Mouse (Mus musculus): ENCODE measurements around the gene Wdr93. TPM values are rescaled to one million over a fixed set of nuclear protein-coding genes. Genes with fewer than 3 reads are reported as not detected.

The Wdr93 gene
- polyA plus RNA-seq, 1 experiment from 2014 or later = 0.33 TPM

GRCm38 (mm10) chr7:79761124-79761876, 18.3 kb downstream of the Wdr93 start:
- no peak overlapping the region for H3K27ac ChIP-seq (ENCODE audit: low read length)
- H3K27me3 ChIP-seq (ENCODE audit: control insufficient read depth, insufficient read depth, low read depth, low read length) = no peaks in the 10 kb centered on the region
- no peaks in the 10 kb centered on the region for H3K9me3 ChIP-seq (replicated peaks; ENCODE audit: control insufficient read depth, low read length, poor library complexity, severe bottlenecking)
- H3K36me3 ChIP-seq (ENCODE audit: control insufficient read depth, insufficient read depth, low read length) = no peaks in the 10 kb centered on the region
- no peak overlapping the region for H3K4me2 ChIP-seq (ENCODE audit: low read length)
- ATAC-seq = no peak
- 82% methylated on average over 5 of the region's 5 CpGs for WGBS
- H3K4me1 ChIP-seq (ENCODE audit: control insufficient read depth, insufficient read depth, low read length) = no peaks in the 10 kb centered on the region
- no peak overlapping the region for H3K4me3 ChIP-seq (ENCODE audit: low read depth, low read length)
- no peak overlapping the region for H3K9ac ChIP-seq (ENCODE audit: low read depth, low read length)

- H3K9me3 ChIP-seq (replicated peaks; ENCODE audit: control insufficient read depth, low read length, poor library complexity, severe bottlenecking) = no peaks in the 10 kb centered on the region
- no peak overlapping the region for H3K9ac ChIP-seq (ENCODE audit: low read depth, low read length)
- H3K4me2 ChIP-seq (ENCODE audit: low read length) = no peak overlapping the region
- H3K36me3 ChIP-seq (ENCODE audit: control insufficient read depth, insufficient read depth, low read length) = no peaks in the 10 kb centered on the region
- H3K4me3 ChIP-seq (ENCODE audit: low read depth, low read length) = no peak overlapping the region
- 80% methylated on average over 8 of the region's 8 CpGs for WGBS
- H3K27ac ChIP-seq (ENCODE audit: low read length) = no peak overlapping the region
- H3K4me1 ChIP-seq (ENCODE audit: control insufficient read depth, insufficient read depth, low read length) = no peaks in the 10 kb centered on the region
- H3K27me3 ChIP-seq (ENCODE audit: control insufficient read depth, insufficient read depth, low read depth, low read length) = no peaks in the 10 kb centered on the region
- no peak for ATAC-seq
Measured at GRCm38 (mm10) chr7:79762106-79762505, 19.1 kb downstream of the Wdr93 start.

- 42% methylated on average over 1 of the region's 1 CpGs for whole genome bisulfite sequencing
- Histone ChIP-seq H3K4me2 (ENCODE audit: low read length) (no peak overlapping the region), H3K4me1 (ENCODE audit: control insufficient read depth, insufficient read depth, low read length) (no peaks in the 10 kb centered on the region), H3K36me3 (ENCODE audit: control insufficient read depth, insufficient read depth, low read length) (no peaks in the 10 kb centered on the region), H3K9ac (ENCODE audit: low read depth, low read length) (no peak overlapping the region), H3K4me3 (ENCODE audit: low read depth, low read length) (no peak overlapping the region), H3K27ac (ENCODE audit: low read length) (no peak overlapping the region), H3K27me3 (ENCODE audit: control insufficient read depth, insufficient read depth, low read depth, low read length) (no peaks in the 10 kb centered on the region), H3K9me3 (replicated peaks; ENCODE audit: control insufficient read depth, low read length, poor library complexity, severe bottlenecking) (no peaks in the 10 kb centered on the region)
- no peak for ATAC-seq
Measured at GRCm38 (mm10) chr7:79765991-79766390, 23.0 kb downstream of the Wdr93 start.

- no peak overlapping the region for H3K4me2 ChIP-seq (ENCODE audit: low read length)
- H3K9me3 ChIP-seq (replicated peaks; ENCODE audit: control insufficient read depth, low read length, poor library complexity, severe bottlenecking) = no peaks in the 10 kb centered on the region
- no peak for ATAC-seq
- WGBS = 87% methylated on average over 3 of the region's 3 CpGs
- no peak overlapping the region for H3K4me3 ChIP-seq (ENCODE audit: low read depth, low read length)
- no peaks in the 10 kb centered on the region for H3K36me3 ChIP-seq (ENCODE audit: control insufficient read depth, insufficient read depth, low read length)
- no peaks in the 10 kb centered on the region for H3K27me3 ChIP-seq (ENCODE audit: control insufficient read depth, insufficient read depth, low read depth, low read length)
- no peak overlapping the region for H3K9ac ChIP-seq (ENCODE audit: low read depth, low read length)
- H3K4me1 ChIP-seq (ENCODE audit: control insufficient read depth, insufficient read depth, low read length) = no peaks in the 10 kb centered on the region
- no peak overlapping the region for H3K27ac ChIP-seq (ENCODE audit: low read length)
Measured at GRCm38 (mm10) chr7:79769664-79770063, 26.7 kb downstream of the Wdr93 start.

- H3K27ac ChIP-seq (ENCODE audit: low read length) = no peak overlapping the region
- no peak overlapping the region for H3K9ac ChIP-seq (ENCODE audit: low read depth, low read length)
- no peaks in the 10 kb centered on the region for H3K9me3 ChIP-seq (replicated peaks; ENCODE audit: control insufficient read depth, low read length, poor library complexity, severe bottlenecking)
- no peak overlapping the region for H3K4me2 ChIP-seq (ENCODE audit: low read length)
- no peaks in the 10 kb centered on the region for H3K4me1 ChIP-seq (ENCODE audit: control insufficient read depth, insufficient read depth, low read length)
- no peaks in the 10 kb centered on the region for H3K36me3 ChIP-seq (ENCODE audit: control insufficient read depth, insufficient read depth, low read length)
- H3K4me3 ChIP-seq (ENCODE audit: low read depth, low read length) = no peak overlapping the region
- 47% methylated on average over 15 of the region's 15 CpGs for WGBS
- no peak for ATAC-seq
- H3K27me3 ChIP-seq (ENCODE audit: control insufficient read depth, insufficient read depth, low read depth, low read length) = no peaks in the 10 kb centered on the region
Measured at GRCm38 (mm10) chr7:79771561-79772512, 28.9 kb downstream of the Wdr93 start.

GRCm38 (mm10) chr7:79780647-79781626, 38.0 kb downstream of the Wdr93 start:
- 30% methylated on average over 16 of the region's 16 CpGs for WGBS

GRCm38 (mm10) chr7:79781826-79782515, 39.0 kb downstream of the Wdr93 start:
- no peaks in the 10 kb centered on the region for H3K27me3 ChIP-seq (ENCODE audit: control insufficient read depth, insufficient read depth, low read depth, low read length)
- 79% methylated on average over 11 of the region's 11 CpGs for WGBS
- no peaks in the 10 kb centered on the region for H3K36me3 ChIP-seq (ENCODE audit: control insufficient read depth, insufficient read depth, low read length)
- H3K4me2 ChIP-seq (ENCODE audit: low read length) = no peak overlapping the region
- H3K27ac ChIP-seq (ENCODE audit: low read length) = no peak overlapping the region
- no peak for ATAC-seq
- H3K4me3 ChIP-seq (ENCODE audit: low read depth, low read length) = no peak overlapping the region
- H3K4me1 ChIP-seq (ENCODE audit: control insufficient read depth, insufficient read depth, low read length) = no peaks in the 10 kb centered on the region
- H3K9me3 ChIP-seq (replicated peaks; ENCODE audit: control insufficient read depth, low read length, poor library complexity, severe bottlenecking) = no peaks in the 10 kb centered on the region
- no peak overlapping the region for H3K9ac ChIP-seq (ENCODE audit: low read depth, low read length)

More at GRCm38 (mm10) chr7:79780647-79781626, 38.0 kb downstream of the Wdr93 start:
- H3K9ac ChIP-seq (ENCODE audit: low read depth, low read length) = no peak overlapping the region
- H3K4me3 ChIP-seq (ENCODE audit: low read depth, low read length) = no peak overlapping the region
- no peak overlapping the region for H3K27ac ChIP-seq (ENCODE audit: low read length)
- H3K9me3 ChIP-seq (replicated peaks; ENCODE audit: control insufficient read depth, low read length, poor library complexity, severe bottlenecking) = no peaks in the 10 kb centered on the region
- H3K4me1 ChIP-seq (ENCODE audit: control insufficient read depth, insufficient read depth, low read length) = no peaks in the 10 kb centered on the region
- no peaks in the 10 kb centered on the region for H3K27me3 ChIP-seq (ENCODE audit: control insufficient read depth, insufficient read depth, low read depth, low read length)
- H3K4me2 ChIP-seq (ENCODE audit: low read length) = peak overlapping the region; percentile 47
- ATAC-seq = peak; percentile 39; the same call in 1 of the 2 replicates
- no peaks in the 10 kb centered on the region for H3K36me3 ChIP-seq (ENCODE audit: control insufficient read depth, insufficient read depth, low read length)

GRCm38 (mm10) chr7:79782516-79782855, 39.5 kb downstream of the Wdr93 start:
- Histone ChIP-seq H3K27ac (ENCODE audit: low read length) (no peak overlapping the region), H3K36me3 (ENCODE audit: control insufficient read depth, insufficient read depth, low read length) (no peaks in the 10 kb centered on the region), H3K9ac (ENCODE audit: low read depth, low read length) (no peak overlapping the region), H3K4me2 (ENCODE audit: low read length) (no peak overlapping the region), H3K4me1 (ENCODE audit: control insufficient read depth, insufficient read depth, low read length) (no peaks in the 10 kb centered on the region), H3K27me3 (ENCODE audit: control insufficient read depth, insufficient read depth, low read depth, low read length) (no peaks in the 10 kb centered on the region), H3K4me3 (ENCODE audit: low read depth, low read length) (no peak overlapping the region), H3K9me3 (replicated peaks; ENCODE audit: control insufficient read depth, low read length, poor library complexity, severe bottlenecking) (no peaks in the 10 kb centered on the region)
- ATAC-seq = no peak
- 79% methylated on average over 2 of the region's 2 CpGs for WGBS
